8 mouse cellular contexts compared by ENCODE assay signal in genomic region chr14:59390181-59390580, GRCm38 (mm10). TPM values are rescaled to one million over a fixed set of nuclear protein-coding genes. Genes with fewer than 3 reads are reported as not detected.
DNase-seq lines count a peak whose midpoint lies in the region; ATAC-seq and TF ChIP-seq lines count a peak whose summit lies in the region.
"Not testable (repeated sequence)": the region's sequence is repeated elsewhere in the genome, so short reads cannot be mapped to it uniquely, and the experiment has no call there.
"Had no signal": no experiment of that assay in that cellular context is flagged by ENCODE, and none has a peak within 500 bp of the region (broad histone marks: within the 10 kb centered on the region; RNA-seq: fewer than 3 reads in every experiment).

No protein-coding gene starts in this region.

- ATAC-seq in hindbrain, postnatal 0 days: not testable (repeated sequence)

- not testable (repeated sequence) for H3K9ac ChIP-seq in hindbrain, postnatal 0 days (replicated peaks; ENCODE audit: low read length)

- DNase-seq in cerebellum, postnatal 10 days: peak; percentile 10 to 12
- peak; percentile 10 for DNase-seq in gastrocnemius, adult 18-20 months (ENCODE audit: low spot score)
- not testable (repeated sequence) for DNase-seq in hindbrain, postnatal 0 days (ENCODE audit: low spot score)
- peak; percentile 13 to 50 for DNase-seq in kidney, postnatal 36 days
- DNase-seq in left cerebral cortex, adult 11 months (ENCODE audit: low spot score): peak; percentile 29
- peak; percentile 21 for DNase-seq in lung, postnatal 14 days
- peak; percentile 12 for DNase-seq in right cerebral cortex, postnatal 14 days

- TF ChIP-seq CTCF in hindbrain, postnatal 0 days (IDR thresholded peaks at IDR 0.05; ENCODE audit: low read depth): peak; percentile 49

- not testable (repeated sequence) for H3K27ac ChIP-seq in hindbrain, postnatal 0 days

- H3K27me3 ChIP-seq in hindbrain, postnatal 0 days (ENCODE audit: insufficient read depth, low read length): not testable (repeated sequence)

- H3K4me3 ChIP-seq in hindbrain, postnatal 0 days (ENCODE audit: low read length): not testable (repeated sequence)

- H3K9me3 ChIP-seq in hindbrain, postnatal 0 days (ENCODE audit: low read length): not testable (repeated sequence)

- 81% methylated on average over 4 of the region's 4 CpGs for WGBS in hindbrain, postnatal 0 days

- not testable (repeated sequence) for H3K4me1 ChIP-seq in hindbrain, postnatal 0 days (ENCODE audit: insufficient read depth, low read length)

- H3K4me2 ChIP-seq in hindbrain, postnatal 0 days (ENCODE audit: low read depth, low read length): not testable (repeated sequence)

- H3K36me3 ChIP-seq in hindbrain, postnatal 0 days (ENCODE audit: insufficient read depth, low read length): not testable (repeated sequence)

RNA-seq across cellular contexts. Expression of gene Phf11c, which starts 5.0 kb away (rescaled TPM):
- total RNA-seq in gastrocnemius, adult 18-20 months (2021): under 1 TPM; 0.25 to 0.45 TPM
- 0.05 and 0.32 TPM in 2 replicates for total RNA-seq in hindbrain, postnatal 0 days (2014; rRNA removed)
- polyA plus RNA-seq in hindbrain, postnatal 0 days (2015; fragmentation: Nextera tagmentation; extraction: Ambion mirVana): 0.06 and 0.11 TPM in 2 replicates

RNA-seq across cellular contexts. Expression of gene Phf11d, which starts 24.9 kb away (rescaled TPM):
- 1 to 10 TPM in 1 of 2 experiments, under 1 TPM in 1; 0.91 to 1.3 TPM for total RNA-seq in gastrocnemius, adult 18-20 months (2021)
- total RNA-seq in hindbrain, postnatal 0 days (2014; rRNA removed): 0.89 TPM in 1 of 2 replicates, not detected in the other
- 0.25 and 0.61 TPM in 2 replicates for polyA plus RNA-seq in hindbrain, postnatal 0 days (2015; fragmentation: Nextera tagmentation; extraction: Ambion mirVana)

RNA-seq across cellular contexts. Expression of gene Phf11b, which starts 49.0 kb away (rescaled TPM):
- total RNA-seq in gastrocnemius, adult 18-20 months (2021): not detected
- total RNA-seq in hindbrain, postnatal 0 days (2014; rRNA removed): 0.72 TPM in 1 of 2 replicates, not detected in the other
- polyA plus RNA-seq in hindbrain, postnatal 0 days (2015; fragmentation: Nextera tagmentation; extraction: Ambion mirVana): 0.47 and 0.59 TPM in 2 replicates
- polyA plus RNA-seq: midbrain, embryonic 16.5 days had no signal

RNA-seq across cellular contexts. Expression of gene Setdb2, which starts 50.5 kb away (rescaled TPM):
- 1 to 10 TPM; 4.0 to 5.0 TPM for total RNA-seq in gastrocnemius, adult 18-20 months (2021)
- 4.2 and 6.5 TPM in 2 replicates for total RNA-seq in hindbrain, postnatal 0 days (2014; rRNA removed)
- polyA plus RNA-seq in hindbrain, postnatal 0 days (2015; fragmentation: Nextera tagmentation; extraction: Ambion mirVana): 4.4 and 5.6 TPM in 2 replicates

RNA-seq across cellular contexts. Expression of gene Cab39l, which starts 50.6 kb away (rescaled TPM):
- 10 to 100 TPM; 22.5 to 23.6 TPM for total RNA-seq in gastrocnemius, adult 18-20 months (2021)
- total RNA-seq in hindbrain, postnatal 0 days (2014; rRNA removed): 16.9 and 22.1 TPM in 2 replicates
- 32.4 and 35.2 TPM in 2 replicates for polyA plus RNA-seq in hindbrain, postnatal 0 days (2015; fragmentation: Nextera tagmentation; extraction: Ambion mirVana)
